8 mouse cellular contexts compared by ENCODE assay signal in the genomic region with DNA sequence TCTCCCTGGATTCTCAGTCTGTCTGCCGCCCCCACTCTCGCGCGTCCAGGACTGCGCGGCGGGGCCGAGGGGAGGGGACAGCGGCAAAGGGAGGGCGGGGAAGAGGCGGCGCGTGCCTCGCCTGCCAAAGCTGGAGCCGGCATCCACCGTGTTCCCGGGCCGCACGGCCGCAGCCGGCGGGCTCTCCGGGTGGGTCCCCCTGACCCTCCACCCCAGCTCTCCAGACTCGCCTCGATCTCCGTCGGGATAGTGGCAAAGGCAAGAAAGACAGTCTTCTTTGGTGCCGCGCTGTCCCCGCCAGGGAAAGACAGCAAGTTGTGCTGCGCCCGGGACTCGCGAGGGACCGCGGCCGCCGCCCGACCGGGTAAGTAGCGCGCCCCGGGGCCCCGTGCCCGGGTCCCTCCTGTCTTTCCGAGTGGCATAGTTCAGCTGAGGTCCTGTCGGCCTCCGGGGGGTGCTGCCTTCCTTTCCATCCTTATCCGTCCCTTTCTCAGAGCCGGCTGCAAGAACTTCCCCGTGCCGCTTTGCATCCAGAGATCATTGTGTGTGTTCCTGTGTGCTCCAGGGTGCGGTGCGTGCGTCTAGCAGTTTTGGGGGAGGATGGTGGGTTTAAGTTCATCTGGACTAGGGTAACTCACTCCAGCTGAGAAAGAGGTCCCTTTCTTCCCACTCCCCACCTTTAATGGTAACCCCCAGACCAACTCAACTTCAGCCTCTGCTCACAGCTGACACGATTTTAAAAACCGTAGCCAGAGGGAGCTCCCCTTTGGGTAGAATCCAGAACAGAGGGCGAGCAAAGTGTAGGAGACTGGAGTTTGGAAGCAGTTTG. TPM values are rescaled to one million over a fixed set of nuclear protein-coding genes. Genes with fewer than 3 reads are reported as not detected.
DNase-seq lines count a peak whose midpoint lies in the region; ATAC-seq and TF ChIP-seq lines count a peak whose summit lies in the region.

A gene (plus strand): TSS at position 118 of the 829 bp plus-strand sequence.

- peak within 1 kb of the TSS; percentile 56 for H3K4me3 ChIP-seq in spleen, adult 2 months (ENCODE audit: extremely low read depth, insufficient read depth, insufficient read length)
- H3K4me3 ChIP-seq in embryonic facial prominence, embryonic 10.5 days: peak within 1 kb of the TSS; percentile 81
- peak within 1 kb of the TSS; percentile 58 for H3K4me3 ChIP-seq in intestine, postnatal 0 days (ENCODE audit: low read depth, low read length)
- H3K4me3 ChIP-seq in limb, embryonic 13.5 days: peak within 1 kb of the TSS; percentile 77
- H3K4me3 ChIP-seq in midbrain, embryonic 14.5 days (replicated peaks; ENCODE audit: low read depth, low read length): peak within 1 kb of the TSS; percentile 61

- H3K4me2 ChIP-seq in intestine, postnatal 0 days (replicated peaks; ENCODE audit: low read depth): peak within 1 kb of the TSS; percentile 83
- peak within 1 kb of the TSS; percentile 85 for H3K4me2 ChIP-seq in limb, embryonic 13.5 days (replicated peaks)
- peak within 1 kb of the TSS; percentile 91 for H3K4me2 ChIP-seq in midbrain, embryonic 14.5 days (ENCODE audit: low read length)

- 2% methylated on average over 58 of the region's 58 CpGs for WGBS in spleen, adult 2 months
- WGBS in embryonic facial prominence, embryonic 10.5 days: under 1% methylated on average over 58 of the region's 58 CpGs
- under 1% methylated on average over 56 of the region's 58 CpGs for WGBS in intestine, postnatal 0 days
- WGBS in limb, embryonic 13.5 days: under 1% methylated on average over 57 of the region's 58 CpGs
- WGBS in midbrain, embryonic 14.5 days: 1% methylated on average over 57 of the region's 58 CpGs

- H3K9me3 ChIP-seq in embryonic facial prominence, embryonic 10.5 days: no peaks in the 10 kb centered on the region
- H3K9me3 ChIP-seq in intestine, postnatal 0 days (ENCODE audit: control insufficient read depth): no peaks in the 10 kb centered on the region
- H3K9me3 ChIP-seq in limb, embryonic 13.5 days: no peaks in the 10 kb centered on the region
- H3K9me3 ChIP-seq in midbrain, embryonic 14.5 days (ENCODE audit: control insufficient read depth, low read length): no peaks in the 10 kb centered on the region

- no peak for TF ChIP-seq POLR2A in spleen, adult 2 months (IDR thresholded peaks at IDR 0.05; ENCODE audit: low read depth, low read length)

- peaks cover 12% of the 10 kb centered on the region for H3K27me3 ChIP-seq in spleen, adult 2 months (ENCODE audit: control insufficient read depth, insufficient read depth, low read length)
- peaks cover 43% of the 10 kb centered on the region for H3K27me3 ChIP-seq in embryonic facial prominence, embryonic 10.5 days (replicated peaks; ENCODE audit: low read depth, poor library complexity, severe bottlenecking)
- peaks cover 31% of the 10 kb centered on the region for H3K27me3 ChIP-seq in intestine, postnatal 0 days (replicated peaks; ENCODE audit: control insufficient read depth, insufficient read depth, low read length)
- peaks cover 5% of the 10 kb centered on the region; the same call in 1 of the 2 replicates for H3K27me3 ChIP-seq in limb, embryonic 13.5 days
- no peaks in the 10 kb centered on the region; the same call in 1 of the 2 replicates for H3K27me3 ChIP-seq in midbrain, embryonic 14.5 days (ENCODE audit: control insufficient read depth, insufficient read depth, low read length)

- peak within 1 kb of the TSS; percentile 22; the same call in 1 of the 2 replicates for H3K27ac ChIP-seq in spleen, adult 2 months (ENCODE audit: insufficient read depth, low read length)
- H3K27ac ChIP-seq in embryonic facial prominence, embryonic 10.5 days (replicated peaks): peak within 1 kb of the TSS; percentile 86
- H3K27ac ChIP-seq in intestine, postnatal 0 days (ENCODE audit: low read depth, low read length): peak within 1 kb of the TSS; percentile 42
- peak within 1 kb of the TSS; percentile 87 for H3K27ac ChIP-seq in limb, embryonic 13.5 days
- peak within 1 kb of the TSS; percentile 67 for H3K27ac ChIP-seq in midbrain, embryonic 14.5 days (replicated peaks; ENCODE audit: low read depth, low read length)

- TF ChIP-seq CTCF in spleen, adult 2 months (IDR thresholded peaks at IDR 0.05; ENCODE audit: extremely low read depth, insufficient read depth, insufficient read length, insufficient replicate concordance): no peak
- TF ChIP-seq CTCF in intestine, postnatal 0 days (IDR thresholded peaks at IDR 0.05; ENCODE audit: low read depth): peak; percentile 60

- ATAC-seq in intestine, postnatal 0 days: peak; percentile 53; the same call in 1 of the 2 replicates
- ATAC-seq in limb, embryonic 13.5 days (ENCODE audit: low FRiP score, low read depth): peak; percentile 90
- ATAC-seq in midbrain, embryonic 14.5 days (ENCODE audit: low FRiP score, low TSS enrichment): peak; percentile 91

- H3K9ac ChIP-seq in intestine, postnatal 0 days (ENCODE audit: low read depth, low read length): peak within 1 kb of the TSS; percentile 49
- peak within 1 kb of the TSS; percentile 88 for H3K9ac ChIP-seq in limb, embryonic 13.5 days
- peak within 1 kb of the TSS; percentile 71 for H3K9ac ChIP-seq in midbrain, embryonic 14.5 days (replicated peaks; ENCODE audit: low read length)

- DNase-seq in spleen, adult 2 months (ENCODE audit: low read depth in 1 of 2, low spot score in 2 of 2): no peak
- no peak for DNase-seq in spleen, postnatal 14 days (ENCODE audit: low spot score in 2 of 2)
- peak; percentile 84 for DNase-seq in embryonic facial prominence, embryonic 10.5 days (ENCODE audit: low spot score)
- peak; percentile 98 for DNase-seq in heart, adult 11 months
- peak; percentile 83 for DNase-seq in midbrain, embryonic 14.5 days
- peak; percentile 81 for DNase-seq in testis, postnatal 10 days (ENCODE audit: low spot score)

- H3K4me1 ChIP-seq in spleen, adult 2 months (ENCODE audit: control insufficient read depth, insufficient read depth, insufficient read length): peaks cover 4% of the 10 kb centered on the region; the same call in 1 of the 2 replicates
- peaks cover 36% of the 10 kb centered on the region for H3K4me1 ChIP-seq in embryonic facial prominence, embryonic 10.5 days
- no peaks in the 10 kb centered on the region for H3K4me1 ChIP-seq in intestine, postnatal 0 days (replicated peaks; ENCODE audit: control insufficient read depth, insufficient read depth, low read length)
- peaks cover 55% of the 10 kb centered on the region for H3K4me1 ChIP-seq in limb, embryonic 13.5 days
- H3K4me1 ChIP-seq in midbrain, embryonic 14.5 days (ENCODE audit: control insufficient read depth, insufficient read depth, low read length): 0 out of 2 replicates have a peak, but pooled peaks cover 14% of the 10 kb centered on the region

- H3K36me3 ChIP-seq in spleen, adult 2 months (ENCODE audit: control insufficient read depth, insufficient read depth, low read length): no peaks in the 10 kb centered on the region
- H3K36me3 ChIP-seq in embryonic facial prominence, embryonic 10.5 days (replicated peaks): peaks cover 3% of the 10 kb centered on the region
- H3K36me3 ChIP-seq in intestine, postnatal 0 days (ENCODE audit: control insufficient read depth, insufficient read depth): no peaks in the 10 kb centered on the region
- no peaks in the 10 kb centered on the region for H3K36me3 ChIP-seq in limb, embryonic 13.5 days
- H3K36me3 ChIP-seq in midbrain, embryonic 14.5 days (ENCODE audit: control insufficient read depth, insufficient read depth, low read length): no peaks in the 10 kb centered on the region

RNA-seq across cellular contexts. Expression of the gene that starts here (rescaled TPM):
- 87.1 and 88.7 TPM in 2 replicates for polyA plus RNA-seq in spleen, adult 2 months (2012; rRNA removed)
- 20.6 and 26.1 TPM in 2 replicates for polyA plus RNA-seq in embryonic facial prominence, embryonic 10.5 days (2016; fragmentation: Nextera tagmentation; extraction: Ambion mirVana)
- 30.2 and 31.3 TPM in 2 replicates for polyA plus RNA-seq in intestine, postnatal 0 days (2015; fragmentation: Nextera tagmentation; extraction: Ambion mirVana)
- polyA plus RNA-seq in limb, embryonic 13.5 days (2015; fragmentation: Nextera tagmentation; extraction: Ambion mirVana): 94.2 and 98.0 TPM in 2 replicates
- polyA plus RNA-seq in midbrain, embryonic 14.5 days (2014; fragmentation: Nextera tagmentation; extraction: Ambion mirVana): 37.9 and 48.1 TPM in 2 replicates

Comparison
In these comparisons a context has a peak if more than half of its experiments do, and no peak if none do; other contexts are left out.
1. DNase-seq: peak in embryonic facial prominence, embryonic 10.5 days (single experiment), heart, adult 11 months (single experiment), midbrain, embryonic 14.5 days (single experiment) and testis, postnatal 10 days (single experiment); none in spleen, adult 2 months (0 of 2) and spleen, postnatal 14 days (0 of 2).
2. H3K27ac ChIP-seq: peak in every context shown above with its lines; median percentile 87 in limb, embryonic 13.5 days; 86 in embryonic facial prominence, embryonic 10.5 days; 67 in midbrain, embryonic 14.5 days; 42 in intestine, postnatal 0 days; 22 in spleen, adult 2 months.
3. Peak in every context shown above with its lines, with median percentiles within 50 percentile points of each other: H3K4me3 ChIP-seq, ATAC-seq, H3K4me2 ChIP-seq and H3K9ac ChIP-seq.